Mouse (Mus musculus) heart, adult 2 months (tissue): ENCODE results near the gene Agbl5.
"Not testable (repeated sequence)": the region's sequence is repeated elsewhere in the genome, so short reads cannot be mapped to it uniquely, and the experiment has no call there.

Experiments
- CTCF ChIP-seq: fragments of 200-600 bp; IDR thresholded peaks from 2 replicates; pipeline ENCODE4 v1.8.1; 2022; ENCODE audit warnings: antibody characterized with exemption, mild to moderate bottlenecking, moderate library complexity
- EP300 ChIP-seq: fragments of 200-500 bp; IDR thresholded peaks from 2 replicates; pipeline ENCODE4 v1.6.1; 2011; ENCODE audit warnings: low read depth, low read length, control low read depth; ENCODE audit not compliant: insufficient read depth
- POLR2A ChIP-seq: fragments of 200-500 bp; IDR thresholded peaks from 2 replicates; pipeline ENCODE4 v1.6.1; 2011; ENCODE audit warnings: mild to moderate bottlenecking, low read depth, low read length, control low read depth; ENCODE audit not compliant: insufficient read depth

GRCm38 (mm10) chr5:30881839-30882238, 6.7 kb upstream of the Agbl5 start:
- not testable (repeated sequence) for TF ChIP-seq POLR2A, CTCF, EP300
